In the genomic region with DNA sequence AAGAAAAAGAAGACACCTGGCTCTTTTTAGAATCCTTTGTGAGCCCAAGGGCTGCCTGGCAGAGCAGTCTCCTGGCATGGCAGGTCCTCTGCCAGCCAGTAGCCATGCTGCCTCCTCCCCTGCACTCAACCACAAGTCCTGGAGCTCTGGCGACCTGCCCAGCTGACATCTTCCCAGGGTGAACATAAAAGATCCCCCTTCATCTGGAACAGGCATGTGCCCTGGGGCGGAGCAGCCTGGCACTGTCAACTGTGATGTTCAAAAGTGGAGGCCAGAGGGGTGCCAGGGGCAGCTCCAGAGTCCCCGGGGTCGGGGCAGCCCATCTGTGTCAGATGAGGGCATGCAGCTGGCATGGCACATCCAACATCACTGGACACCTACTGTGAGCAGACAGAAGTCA, we compare ENCODE assay signal across 21 mouse cellular contexts. TPM values are rescaled to one million over a fixed set of nuclear protein-coding genes. Genes with fewer than 3 reads are reported as not detected.
DNase-seq lines count a peak whose midpoint lies in the region; TF ChIP-seq lines count a peak whose summit lies in the region.
"Had no signal": no experiment of that assay in that cellular context is flagged by ENCODE, and none has a peak within 500 bp of the region (broad histone marks: within the 10 kb centered on the region; RNA-seq: fewer than 3 reads in every experiment).

No protein-coding gene starts in this region.

- H3K27ac ChIP-seq in cerebellum, adult 2 months (ENCODE audit: insufficient read depth, low read length): no peak overlapping the region
- H3K27ac ChIP-seq: embryonic facial prominence, embryonic 15.5 days; forebrain, embryonic 10.5 days; heart, embryonic 15.5 days; hindbrain, embryonic 13.5 days had no signal

- WGBS in cerebellum, adult 2 months: 16% methylated on average over 4 of the region's 4 CpGs

- peak; percentile 76 for DNase-seq in cerebellum, adult 11-12 months
- no peak for DNase-seq in cerebellum, adult 2 months
- DNase-seq in cerebellum, postnatal 14 days: peak; percentile 54 to 78
- DNase-seq in cerebellum, postnatal 36 days: no peak
- peak; percentile 16 for DNase-seq in ovary, postnatal 36 days (ENCODE audit: low spot score)
- no peak for DNase-seq in ovary, postnatal 14 days (ENCODE audit: low spot score)
- peak; percentile 76 for DNase-seq in Muller cell, postnatal 12 days (ENCODE audit: inconsistent ontology term)
- no peak for DNase-seq in kidney, adult 11 months
- DNase-seq: adrenal gland, adult 2 months; adrenal gland, postnatal 36 days; embryo, embryonic 11 days; gastrocnemius, postnatal 36 days; heart, adult 11 months; heart, postnatal 14 days; kidney, adult 8-10 months had no signal

- TF ChIP-seq POLR2A in cerebellum, adult 2 months (IDR thresholded peaks at IDR 0.05; ENCODE audit: borderline replicate concordance, insufficient read depth, low read length): no peak

- no peak for TF ChIP-seq CTCF in cerebellum, adult 2 months (IDR thresholded peaks at IDR 0.05; ENCODE audit: borderline replicate concordance, insufficient read depth, low read depth, low read length)

- H3K4me1 ChIP-seq in cerebellum, adult 2 months (ENCODE audit: control insufficient read depth, insufficient read depth, low read length): peaks cover 21% of the 10 kb centered on the region

- no peak overlapping the region for H3K4me3 ChIP-seq in cerebellum, adult 2 months (replicated peaks; ENCODE audit: insufficient read depth, low read depth, low read length)
- H3K4me3 ChIP-seq: embryonic facial prominence, embryonic 15.5 days; erythroblast, embryonic 14.5 days; forebrain, embryonic 10.5 days; hindbrain, embryonic 13.5 days had no signal

- no peaks in the 10 kb centered on the region for H3K27me3 ChIP-seq in cerebellum, adult 2 months (ENCODE audit: control insufficient read depth, insufficient read depth, low read length)

RNA-seq across cellular contexts. Expression of a gene that starts 1.4 kb away (rescaled TPM):
- 227 and 270 TPM in 2 replicates for polyA plus RNA-seq in cerebellum, adult 2 months (2012; rRNA removed)
- polyA plus RNA-seq: forebrain, embryonic 10.5 days; intestine, embryonic 16.5 days had no signal

RNA-seq across cellular contexts. Expression of a gene that starts 10.7 kb away (rescaled TPM):
- 1,261 and 1,264 TPM in 2 replicates for polyA plus RNA-seq in cerebellum, adult 2 months (2012; rRNA removed)

RNA-seq across cellular contexts. Expression of a gene that starts 26.2 kb away (rescaled TPM):
- 2.3 and 2.8 TPM in 2 replicates for polyA plus RNA-seq in cerebellum, adult 2 months (2012; rRNA removed)

RNA-seq across cellular contexts. Expression of a gene that starts 31.4 kb away (rescaled TPM):
- polyA plus RNA-seq in cerebellum, adult 2 months (2012; rRNA removed): 74.7 and 80.4 TPM in 2 replicates

RNA-seq across cellular contexts. Expression of a gene that starts 33.0 kb away (rescaled TPM):
- polyA plus RNA-seq in cerebellum, adult 2 months (2012; rRNA removed): 93.9 and 106 TPM in 2 replicates

Comparison
In these comparisons a context has a peak if more than half of its experiments do, and no peak if none do; other contexts are left out.
1. DNase-seq: peak in cerebellum, adult 11-12 months (single experiment), cerebellum, postnatal 14 days (2 of 2), ovary, postnatal 36 days (single experiment) and Muller cell, postnatal 12 days (single experiment); none in cerebellum, adult 2 months (0 of 2), cerebellum, postnatal 36 days (0 of 2), ovary, postnatal 14 days (single experiment) and kidney, adult 11 months (single experiment).